Mouse (Mus musculus) small intestine, adult 2 months (tissue): Measurements from ENCODE around the gene Desi2.

Experiments
- CTCF ChIP-seq: fragments of 200-500 bp; IDR thresholded peaks from 2 replicates; pipeline ENCODE4 v1.5.1; 2012; ENCODE audit warnings: low read depth, mild to moderate bottlenecking, control low read depth, inconsistent platforms, low read length, moderate library complexity, mixed read lengths; ENCODE audit not compliant: insufficient replicate concordance, insufficient read length; ENCODE audit errors: extremely low read depth
- POLR2A ChIP-seq: fragments of 200-500 bp; IDR thresholded peaks from 2 replicates; pipeline ENCODE4 v1.6.1; 2012; ENCODE audit warnings: low read depth, mild to moderate bottlenecking, control low read depth, inconsistent platforms, low read length, moderate library complexity

DNA sequence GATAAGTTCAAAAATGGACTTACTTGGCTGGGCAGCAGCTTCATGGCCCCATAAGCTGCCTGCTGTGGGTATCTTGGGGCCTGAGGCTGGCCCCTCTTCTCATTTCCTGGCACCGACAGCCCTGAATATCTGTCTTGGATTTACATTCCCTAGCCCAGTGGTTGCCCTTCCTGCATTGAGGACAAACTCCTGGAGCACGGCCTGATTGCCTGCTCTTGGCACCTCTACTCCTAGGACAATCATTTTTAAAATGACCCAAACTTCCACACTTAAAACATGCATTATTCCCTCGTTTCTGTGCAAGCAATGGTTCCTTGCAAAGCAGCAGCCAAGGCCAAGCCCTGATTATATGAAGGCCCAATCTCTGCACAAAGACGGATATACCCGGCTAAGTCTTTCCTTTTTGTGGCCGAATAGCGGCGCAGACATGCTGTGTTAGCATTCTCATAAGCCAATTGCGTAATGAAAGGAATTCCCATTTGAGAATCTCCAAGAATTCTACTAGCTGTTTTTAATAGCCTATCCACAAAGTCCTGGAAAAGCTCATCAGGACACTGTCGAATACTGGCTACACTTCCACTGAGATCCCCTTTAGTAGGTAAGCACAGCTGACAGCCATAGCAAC is 18.6 kb downstream of the Desi2 start:
- TF ChIP-seq CTCF (no peak), POLR2A (no peak)
